Mouse (Mus musculus): ENCODE measurements around the gene Igsf8. TPM values are rescaled to one million over a fixed set of nuclear protein-coding genes. Genes with fewer than 3 reads are reported as not detected.

Igsf8 gene
- polyA plus RNA-seq, 1 experiment, result 55.6 TPM

GRCm38 (mm10) chr1:172337411-172338185 is 76.2 kb downstream of the Igsf8 start:
- Histone ChIP-seq H3K27ac (ENCODE audit: insufficient read depth, low read length) (no peak overlapping the region), H3K4me1 (ENCODE audit: control insufficient read depth, insufficient read depth, low read length) (no peaks in the 10 kb centered on the region), H3K4me3 (ENCODE audit: insufficient read depth, low read length) (no peak overlapping the region)
- no peak for TF ChIP-seq POLR2A (IDR thresholded peaks at IDR 0.05; ENCODE audit: low read depth, low read length)
- no peak for TF ChIP-seq CTCF (IDR thresholded peaks at IDR 0.05; ENCODE audit: borderline replicate concordance, insufficient read depth, low read length)

- no peak for TF ChIP-seq CTCF (IDR thresholded peaks at IDR 0.05; ENCODE audit: borderline replicate concordance, insufficient read depth, low read length)
- no peak for TF ChIP-seq POLR2A (IDR thresholded peaks at IDR 0.05; ENCODE audit: low read depth, low read length)
- Histone ChIP-seq H3K27ac (ENCODE audit: insufficient read depth, low read length) (no peak within 1 kb of the TSS), H3K4me3 (ENCODE audit: insufficient read depth, low read length) (peak within 1 kb of the TSS; percentile 35), H3K4me1 (ENCODE audit: control insufficient read depth, insufficient read depth, low read length) (no peaks in the 10 kb centered on the region)
Observed at GRCm38 (mm10) chr1:172340729-172341321, 79.4 kb downstream of the Igsf8 start, which contains the start of gene Kcnj10. Kcnj10 (plus strand) TSS chr1:172341210.

- Histone ChIP-seq H3K4me3 (ENCODE audit: insufficient read depth, low read length) (peak overlapping the region; percentile 35; the same call in 1 of the 2 replicates), H3K4me1 (ENCODE audit: control insufficient read depth, insufficient read depth, low read length) (no peaks in the 10 kb centered on the region), H3K27ac (ENCODE audit: insufficient read depth, low read length) (no peak overlapping the region)
- TF ChIP-seq POLR2A (IDR thresholded peaks at IDR 0.05; ENCODE audit: low read depth, low read length) (no peak), CTCF (IDR thresholded peaks at IDR 0.05; ENCODE audit: borderline replicate concordance, insufficient read depth, low read length) (no peak)
Observed at GRCm38 (mm10) chr1:172341386-172341785, 79.9 kb downstream of the Igsf8 start.

- TF ChIP-seq POLR2A (IDR thresholded peaks at IDR 0.05; ENCODE audit: low read depth, low read length), result no peak
- no peak for TF ChIP-seq CTCF (IDR thresholded peaks at IDR 0.05; ENCODE audit: borderline replicate concordance, insufficient read depth, low read length)
- Histone ChIP-seq H3K4me3 (ENCODE audit: insufficient read depth, low read length) (no peak overlapping the region), H3K27ac (ENCODE audit: insufficient read depth, low read length) (no peak overlapping the region), H3K4me1 (ENCODE audit: control insufficient read depth, insufficient read depth, low read length) (no peaks in the 10 kb centered on the region)
Observed at GRCm38 (mm10) chr1:172342729-172343128, 81.3 kb downstream of the Igsf8 start.

- TF ChIP-seq POLR2A (IDR thresholded peaks at IDR 0.05; ENCODE audit: low read depth, low read length), result no peak
- TF ChIP-seq CTCF (IDR thresholded peaks at IDR 0.05; ENCODE audit: borderline replicate concordance, insufficient read depth, low read length), result no peak
- no peak overlapping the region for H3K27ac ChIP-seq (ENCODE audit: insufficient read depth, low read length)
- H3K4me1 ChIP-seq (ENCODE audit: control insufficient read depth, insufficient read depth, low read length), result no peaks in the 10 kb centered on the region
- no peak overlapping the region for H3K4me3 ChIP-seq (ENCODE audit: insufficient read depth, low read length)
Observed at GRCm38 (mm10) chr1:172343914-172344313, 82.5 kb downstream of the Igsf8 start.

- TF ChIP-seq POLR2A (IDR thresholded peaks at IDR 0.05; ENCODE audit: low read depth, low read length) (no peak), CTCF (IDR thresholded peaks at IDR 0.05; ENCODE audit: borderline replicate concordance, insufficient read depth, low read length) (no peak)
- Histone ChIP-seq H3K27ac (ENCODE audit: insufficient read depth, low read length) (no peak overlapping the region), H3K4me1 (ENCODE audit: control insufficient read depth, insufficient read depth, low read length) (no peaks in the 10 kb centered on the region), H3K4me3 (ENCODE audit: insufficient read depth, low read length) (no peak overlapping the region)
Observed at GRCm38 (mm10) chr1:172344820-172345219, 83.4 kb downstream of the Igsf8 start.

GRCm38 (mm10) chr1:172346707-172347106 is 85.3 kb downstream of the Igsf8 start:
- TF ChIP-seq CTCF (IDR thresholded peaks at IDR 0.05; ENCODE audit: borderline replicate concordance, insufficient read depth, low read length) (no peak), POLR2A (IDR thresholded peaks at IDR 0.05; ENCODE audit: low read depth, low read length) (no peak)
- no peak overlapping the region for H3K4me3 ChIP-seq (ENCODE audit: insufficient read depth, low read length)
- no peaks in the 10 kb centered on the region for H3K4me1 ChIP-seq (ENCODE audit: control insufficient read depth, insufficient read depth, low read length)
- no peak overlapping the region for H3K27ac ChIP-seq (ENCODE audit: insufficient read depth, low read length)

- no peaks in the 10 kb centered on the region for H3K4me1 ChIP-seq (ENCODE audit: control insufficient read depth, insufficient read depth, low read length)
- no peak for TF ChIP-seq POLR2A (IDR thresholded peaks at IDR 0.05; ENCODE audit: low read depth, low read length)
- TF ChIP-seq CTCF (IDR thresholded peaks at IDR 0.05; ENCODE audit: borderline replicate concordance, insufficient read depth, low read length), result no peak
- H3K4me3 ChIP-seq (ENCODE audit: insufficient read depth, low read length), result no peak overlapping the region
- H3K27ac ChIP-seq (ENCODE audit: insufficient read depth, low read length), result no peak overlapping the region
Observed at GRCm38 (mm10) chr1:172347382-172347781, 85.9 kb downstream of the Igsf8 start.

- Histone ChIP-seq H3K27ac (ENCODE audit: insufficient read depth, low read length) (no peak overlapping the region), H3K4me1 (ENCODE audit: control insufficient read depth, insufficient read depth, low read length) (no peaks in the 10 kb centered on the region), H3K4me3 (ENCODE audit: insufficient read depth, low read length) (no peak overlapping the region)
- TF ChIP-seq CTCF (IDR thresholded peaks at IDR 0.05; ENCODE audit: borderline replicate concordance, insufficient read depth, low read length) (no peak), POLR2A (IDR thresholded peaks at IDR 0.05; ENCODE audit: low read depth, low read length) (no peak)
Observed at GRCm38 (mm10) chr1:172349504-172349903, 88.1 kb downstream of the Igsf8 start.

All from embryonic fibroblast, embryonic 13.5 days (primary cell).